Mouse (Mus musculus) kidney, embryonic 14.5 days (tissue): ENCODE results near the gene Tnc. TPM values are rescaled to one million over a fixed set of nuclear protein-coding genes. Genes with fewer than 3 reads are reported as not detected.
A peak's percentile ranks its signal among the peaks of the same experiment; 100 is the strongest.

Experiments used
- ATAC-seq: fragments of 200-750 bp; cut with Nextera tagmentation; 2 replicates; pipeline ENCODE4 v1.8.0; 2017; ENCODE audit warnings: moderate number of reproducible peaks, mild to moderate bottlenecking, moderate TSS enrichment, moderate library complexity; ENCODE audit not compliant: low FRiP score, low TSS enrichment
- H3K27ac ChIP-seq: fragments of 300-500 bp; sonication (generic); 2 replicates; pipeline ENCODE4 v1.5.1; 2014; ENCODE audit warnings: low read depth, mild to moderate bottlenecking, low read length, moderate library complexity, mixed read lengths
- H3K27me3 ChIP-seq: fragments of 300-500 bp; sonication (generic); 2 replicates; pipeline ENCODE4 v1.6.1; 2014; ENCODE audit warnings: mild to moderate bottlenecking, low read length; ENCODE audit not compliant: control insufficient read depth, insufficient read depth
- H3K36me3 ChIP-seq: fragments of 300-500 bp; sonication (generic); 2 replicates; pipeline ENCODE4 v1.6.1; 2014; ENCODE audit warnings: low read length, mixed read lengths; ENCODE audit not compliant: control insufficient read depth, insufficient read depth
- H3K4me1 ChIP-seq: fragments of 300-500 bp; sonication (generic); 2 replicates; pipeline ENCODE4 v1.6.1; 2014; ENCODE audit warnings: low read length, mixed read lengths; ENCODE audit not compliant: control insufficient read depth, insufficient read depth
- H3K4me2 ChIP-seq: fragments of 300-500 bp; sonication (generic); replicated peaks from 2 replicates; pipeline ENCODE4 v1.6.1; 2014; ENCODE audit warnings: low read depth, mild to moderate bottlenecking, low read length
- H3K4me3 ChIP-seq: fragments of 300-500 bp; sonication (generic); 2 replicates; pipeline ENCODE4 v1.5.1; 2014; ENCODE audit warnings: mild to moderate bottlenecking, low read length
- H3K9ac ChIP-seq: fragments of 300-500 bp; sonication (generic); 2 replicates; pipeline ENCODE4 v1.6.1; 2014; ENCODE audit warnings: low read depth, mild to moderate bottlenecking, low read length, moderate library complexity
- H3K9me3 ChIP-seq: fragments of 300-500 bp; sonication (generic); 2 replicates; pipeline ENCODE4 v1.6.1; 2016; ENCODE audit warnings: low read length; ENCODE audit not compliant: control insufficient read depth
- WGBS: fragments of 180-500 bp; shearing (Covaris S2); extraction: QIAGEN DNeasy Blood & Tissue Kit; methylation state at CpG from one replicate; pipeline ENCODE4 v1.1.7; 2014; 5-methylcytosine and 5-hydroxymethylcytosine counted together
- polyA plus RNA-seq: library from polyadenylated mRNA; unstranded; fragments of >200 nt; fragmentation: Nextera tagmentation; extraction: Ambion mirVana; gene quantifications from 2 replicates; pipeline ENCODE4 v1.2.1, GENCODE M21; 2014

The Tnc gene
- polyA plus RNA-seq, 1 experiment from 2014 or later: 16.6 TPM

DNA sequence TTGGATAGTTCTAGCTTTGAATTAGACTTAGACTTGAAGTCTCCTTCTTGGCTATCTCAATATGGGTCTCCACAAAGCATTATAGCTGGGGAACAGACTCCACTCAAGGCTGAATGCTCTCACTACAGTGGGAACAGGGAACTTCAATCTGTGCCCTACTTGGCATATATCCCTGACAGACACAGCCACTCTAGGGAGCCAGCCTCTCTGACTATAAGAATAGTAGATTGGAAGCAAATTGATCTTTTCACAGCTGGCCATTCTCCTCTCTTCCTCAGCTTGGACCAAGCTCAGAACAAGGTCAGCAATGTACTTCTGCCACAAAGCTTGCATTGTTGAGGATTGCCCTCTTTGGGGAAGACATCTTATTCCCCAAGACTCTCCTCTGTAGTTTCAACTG, 27.9 kb upstream of the Tnc start:
- H3K36me3 ChIP-seq: no peaks in the 10 kb centered on the region
- H3K4me1 ChIP-seq: no peaks in the 10 kb centered on the region
- no peak overlapping the region for H3K4me2 ChIP-seq
- no peak overlapping the region for H3K27ac ChIP-seq
- no peak for ATAC-seq
- H3K27me3 ChIP-seq: no peaks in the 10 kb centered on the region
- no peak overlapping the region for H3K9ac ChIP-seq
- H3K9me3 ChIP-seq: no peaks in the 10 kb centered on the region
- no peak overlapping the region for H3K4me3 ChIP-seq

- Histone ChIP-seq H3K27ac (no peak overlapping the region), H3K4me2 (no peak overlapping the region), H3K27me3 (no peaks in the 10 kb centered on the region), H3K4me1 (no peaks in the 10 kb centered on the region), H3K9me3 (no peaks in the 10 kb centered on the region), H3K36me3 (no peaks in the 10 kb centered on the region), H3K9ac (no peak overlapping the region), H3K4me3 (no peak overlapping the region)
- ATAC-seq: no peak
- WGBS: 57% methylated on average over 7 of the region's 7 CpGs
Observed at GRCm38 (mm10) chr4:64067394-64067793, 20.6 kb upstream of the Tnc start.

GRCm38 (mm10) chr4:64065266-64065665, 18.5 kb upstream of the Tnc start:
- peak; percentile 93 for ATAC-seq
- Histone ChIP-seq H3K4me1 (no peaks in the 10 kb centered on the region), H3K36me3 (no peaks in the 10 kb centered on the region), H3K9ac (no peak overlapping the region), H3K4me2 (peak overlapping the region; percentile 20), H3K27me3 (no peaks in the 10 kb centered on the region), H3K9me3 (no peaks in the 10 kb centered on the region), H3K4me3 (no peak overlapping the region), H3K27ac (no peak overlapping the region)
- 17% methylated on average over 10 of the region's 10 CpGs for WGBS

- 74% methylated on average over 6 of the region's 6 CpGs for WGBS
- H3K4me1 ChIP-seq: no peaks in the 10 kb centered on the region
- no peak for ATAC-seq
Observed at GRCm38 (mm10) chr4:64058856-64059231, 12.0 kb upstream of the Tnc start.

DNA sequence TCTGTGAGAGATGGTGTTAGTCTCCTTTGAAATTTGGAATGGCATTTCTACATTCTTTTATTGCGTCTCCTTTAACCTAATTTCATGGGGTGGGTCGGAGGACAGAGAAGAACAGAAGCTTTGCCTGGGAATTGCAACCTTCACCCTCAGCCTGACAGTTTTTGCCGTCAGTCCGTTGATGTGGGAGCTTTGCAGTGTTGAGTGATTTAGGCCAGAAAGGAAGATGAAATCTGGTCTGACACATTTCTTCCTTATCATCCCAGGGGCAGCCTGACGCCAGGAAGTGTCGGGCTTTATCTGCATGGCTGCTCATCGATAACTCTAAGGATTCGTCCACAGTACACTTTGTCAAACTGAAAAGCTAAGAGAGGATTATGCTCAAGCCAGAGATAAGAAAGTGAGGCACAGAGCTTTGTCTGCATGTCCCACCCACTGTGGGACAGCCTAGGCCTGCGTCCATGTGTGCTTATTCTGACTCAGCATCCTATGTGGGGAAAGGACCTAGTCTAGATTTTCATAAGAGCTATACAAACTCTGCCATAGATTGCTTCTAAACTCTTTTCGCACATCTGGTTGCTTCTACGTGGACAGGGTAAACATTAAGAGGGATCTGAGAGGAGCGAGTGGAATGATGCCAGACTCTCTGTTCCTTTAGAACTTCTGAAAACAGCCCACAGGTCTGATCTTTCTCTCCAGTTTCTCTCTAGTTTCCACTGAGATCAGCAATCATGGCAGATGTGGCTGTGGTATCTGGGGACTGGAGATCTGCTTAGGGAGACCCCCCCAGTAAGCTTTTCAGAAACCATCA, 11.4 kb upstream of the Tnc start:
- 64% methylated on average over 12 of the region's 12 CpGs for WGBS
- H3K27me3 ChIP-seq: no peaks in the 10 kb centered on the region
- H3K36me3 ChIP-seq: no peaks in the 10 kb centered on the region
- no peaks in the 10 kb centered on the region for H3K4me1 ChIP-seq
- H3K9ac ChIP-seq: no peak overlapping the region
- H3K27ac ChIP-seq: no peak overlapping the region
- no peak for ATAC-seq
- no peak overlapping the region for H3K4me2 ChIP-seq
- no peaks in the 10 kb centered on the region for H3K9me3 ChIP-seq
- no peak overlapping the region for H3K4me3 ChIP-seq

More at GRCm38 (mm10) chr4:64058856-64059231, 12.0 kb upstream of the Tnc start:
- no peak overlapping the region for H3K9ac ChIP-seq
- no peaks in the 10 kb centered on the region for H3K36me3 ChIP-seq
- H3K9me3 ChIP-seq: no peaks in the 10 kb centered on the region
- no peaks in the 10 kb centered on the region for H3K27me3 ChIP-seq
- H3K27ac ChIP-seq: no peak overlapping the region
- no peak overlapping the region for H3K4me3 ChIP-seq
- no peak overlapping the region for H3K4me2 ChIP-seq

- Histone ChIP-seq H3K4me2 (no peak overlapping the region), H3K36me3 (no peaks in the 10 kb centered on the region), H3K27ac (no peak overlapping the region), H3K9me3 (no peaks in the 10 kb centered on the region), H3K4me3 (no peak overlapping the region), H3K27me3 (no peaks in the 10 kb centered on the region), H3K4me1 (peaks cover 5% of the 10 kb centered on the region; the same call in 1 of the 2 replicates), H3K9ac (no peak overlapping the region)
- no peak for ATAC-seq
- WGBS: 28% methylated on average over 7 of the region's 7 CpGs
Observed at GRCm38 (mm10) chr4:64048177-64048576, 1.4 kb upstream of the Tnc start.

DNA sequence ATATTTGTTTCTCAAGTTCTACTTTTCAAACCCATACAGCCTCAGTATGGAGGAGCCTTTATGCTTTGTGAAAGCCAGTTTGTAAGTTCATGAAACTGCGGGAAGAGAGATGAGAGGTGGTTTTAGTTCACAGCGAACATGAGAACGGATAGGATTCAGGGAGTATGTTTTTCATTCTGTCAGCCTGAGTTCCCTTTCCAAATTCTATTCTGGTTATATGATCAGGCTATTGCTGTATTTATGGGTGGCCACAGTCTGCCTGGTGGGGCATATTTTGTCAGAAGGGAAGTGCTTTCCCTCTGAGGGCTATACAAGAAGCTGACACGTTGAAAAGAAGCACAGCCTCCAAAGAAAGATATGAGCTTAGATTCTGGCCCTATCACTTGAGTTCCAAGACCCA, 2.9 kb downstream of the Tnc start:
- peaks cover 5% of the 10 kb centered on the region; the same call in 1 of the 2 replicates for H3K4me1 ChIP-seq
- H3K27ac ChIP-seq: peak overlapping the region; percentile 30; the same call in 1 of the 2 replicates
- no peaks in the 10 kb centered on the region for H3K27me3 ChIP-seq
- no peaks in the 10 kb centered on the region for H3K36me3 ChIP-seq
- H3K4me3 ChIP-seq: no peak overlapping the region
- peak; percentile 16; the same call in 1 of the 2 replicates for ATAC-seq
- no peaks in the 10 kb centered on the region for H3K9me3 ChIP-seq
- H3K9ac ChIP-seq: no peak overlapping the region
- 29% methylated on average over 4 of the region's 4 CpGs for WGBS
- no peak overlapping the region for H3K4me2 ChIP-seq

- no peak overlapping the region for H3K4me3 ChIP-seq
- peaks cover 5% of the 10 kb centered on the region; the same call in 1 of the 2 replicates for H3K4me1 ChIP-seq
- H3K36me3 ChIP-seq: no peaks in the 10 kb centered on the region
- no peaks in the 10 kb centered on the region for H3K9me3 ChIP-seq
- H3K9ac ChIP-seq: no peak overlapping the region
- WGBS: 42% methylated on average over 6 of the region's 6 CpGs
- no peak overlapping the region; the same call in 1 of the 2 replicates for H3K27ac ChIP-seq
- H3K4me2 ChIP-seq: no peak overlapping the region
- ATAC-seq: peak; percentile 56; the same call in 1 of the 2 replicates
- no peaks in the 10 kb centered on the region for H3K27me3 ChIP-seq
Observed at GRCm38 (mm10) chr4:64043371-64043770, 3.4 kb downstream of the Tnc start.

GRCm38 (mm10) chr4:64039091-64039490, 7.7 kb downstream of the Tnc start:
- H3K27me3 ChIP-seq: no peaks in the 10 kb centered on the region
- H3K27ac ChIP-seq: no peak overlapping the region
- no peak for ATAC-seq
- no peaks in the 10 kb centered on the region for H3K4me1 ChIP-seq
- H3K4me3 ChIP-seq: no peak overlapping the region
- no peaks in the 10 kb centered on the region for H3K9me3 ChIP-seq
- WGBS: 49% methylated on average over 2 of the region's 2 CpGs
- no peak overlapping the region for H3K4me2 ChIP-seq
- no peak overlapping the region for H3K9ac ChIP-seq
- H3K36me3 ChIP-seq: no peaks in the 10 kb centered on the region
